Comparison of ENCODE assay signal across 10 mouse cellular contexts in the genomic region with DNA sequence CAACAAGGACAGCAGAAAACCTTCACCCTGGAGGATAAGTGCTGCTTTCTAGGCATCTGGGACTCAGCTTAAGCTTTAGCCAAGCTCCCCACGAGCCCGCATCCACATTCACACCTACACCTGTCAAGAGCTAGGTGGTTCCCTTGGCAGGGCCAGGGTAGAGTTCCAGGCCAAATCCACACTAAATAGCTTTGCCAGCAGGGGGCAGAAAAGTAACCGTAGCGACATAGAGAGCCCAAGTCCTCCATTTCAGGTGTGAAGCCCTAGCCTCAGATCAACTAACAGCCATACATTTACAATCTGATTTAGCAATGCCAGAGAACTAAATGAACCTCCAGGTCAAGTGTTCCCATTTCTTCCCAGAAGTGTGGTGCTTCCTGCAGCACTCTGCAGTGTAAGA.
DNase-seq lines count a peak whose midpoint lies in the region; ATAC-seq lines count a peak whose summit lies in the region.
"Had no signal": no experiment of that assay in that cellular context is flagged by ENCODE, and none has a peak within 500 bp of the region (broad histone marks: within the 10 kb centered on the region; RNA-seq: fewer than 3 reads in every experiment).

No protein-coding gene starts in this region.

- H3K4me1 ChIP-seq in hindbrain, embryonic 15.5 days (replicated peaks) = 0 out of 2 replicates have a peak, but pooled peaks cover 12% of the 10 kb centered on the region
- H3K4me1 ChIP-seq: liver, embryonic 15.5 days had no signal

- DNase-seq in embryo, embryonic 11 days = peak; percentile 28
- no peak for DNase-seq in embryo, embryonic 9.5 days (ENCODE audit: extremely low spot score)
- DNase-seq in ovary, postnatal 14 days (ENCODE audit: low spot score) = peak; percentile 4
- no peak for DNase-seq in ovary, postnatal 36 days (ENCODE audit: low spot score)
- DNase-seq in right cerebral cortex, postnatal 10 days (ENCODE audit: low spot score in 2 of 2) = peak; percentile 35 to 37
- no peak for DNase-seq in frontal cortex, postnatal 25 days (ENCODE audit: low spot score in 2 of 2)

- peak overlapping the region; percentile 57 for H3K4me2 ChIP-seq in hindbrain, embryonic 15.5 days
- H3K4me2 ChIP-seq: liver, embryonic 15.5 days had no signal

- WGBS in hindbrain, embryonic 15.5 days = 51% methylated on average over 4 of the region's 4 CpGs

- H3K9me3 ChIP-seq in hindbrain, embryonic 15.5 days = no peaks in the 10 kb centered on the region
- H3K9me3 ChIP-seq: G1E; liver, embryonic 15.5 days had no signal

- H3K9ac ChIP-seq in hindbrain, embryonic 15.5 days = no peak overlapping the region
- H3K9ac ChIP-seq: liver, embryonic 15.5 days had no signal

- H3K27me3 ChIP-seq in hindbrain, embryonic 15.5 days = no peaks in the 10 kb centered on the region

- H3K4me3 ChIP-seq in hindbrain, embryonic 15.5 days = peak overlapping the region; percentile 4; the same call in 1 of the 2 replicates
- H3K4me3 ChIP-seq: liver, embryonic 15.5 days had no signal

- no peak for ATAC-seq in hindbrain, embryonic 15.5 days (ENCODE audit: low FRiP score, low read depth)
- ATAC-seq in monocyte, adult 5-6 weeks (replicated peaks; ENCODE audit: insufficient number of reproducible peaks, low FRiP score, low TSS enrichment, poor library complexity, severe bottlenecking) = no peak

- no peak overlapping the region for H3K27ac ChIP-seq in hindbrain, embryonic 15.5 days (replicated peaks)
- H3K27ac ChIP-seq: liver, embryonic 15.5 days had no signal

- H3K36me3 ChIP-seq in hindbrain, embryonic 15.5 days = no peaks in the 10 kb centered on the region
- H3K36me3 ChIP-seq: G1E; liver, embryonic 15.5 days had no signal

Comparison
In these comparisons a context has a peak if more than half of its experiments do, and no peak if none do; other contexts are left out.
1. DNase-seq: peak in embryo, embryonic 11 days (single experiment), ovary, postnatal 14 days (single experiment) and right cerebral cortex, postnatal 10 days (2 of 2); none in embryo, embryonic 9.5 days (single experiment), ovary, postnatal 36 days (single experiment) and frontal cortex, postnatal 25 days (0 of 2).